Mouse (Mus musculus) midbrain, postnatal 0 days (tissue): ENCODE results near the gene Tmem74b. TPM values are rescaled to one million over a fixed set of nuclear protein-coding genes. Genes with fewer than 3 reads are reported as not detected.

Experiments
- ATAC-seq: fragments of 200-750 bp; cut with Nextera tagmentation; 2 replicates; pipeline ENCODE4 v1.8.0; 2017; ENCODE audit warnings: moderate number of reproducible peaks, mild to moderate bottlenecking, moderate TSS enrichment, moderate library complexity; ENCODE audit not compliant: low FRiP score
- DNase-seq: peaks from one replicate; pipeline ENCODE4 v3.0.0-alpha.2; 2015; ENCODE audit warnings: low spot score
- H3K27ac ChIP-seq: fragments of 300-500 bp; sonication (generic); 2 replicates; pipeline ENCODE4 v1.5.1; 2014; ENCODE audit warnings: low read depth, mild to moderate bottlenecking, low read length, mixed read lengths
- H3K27me3 ChIP-seq: fragments of 300-500 bp; sonication (generic); 2 replicates; pipeline ENCODE4 v1.6.1; 2014; ENCODE audit warnings: low read length, control low read depth, mixed read lengths; ENCODE audit not compliant: insufficient read depth
- H3K36me3 ChIP-seq: fragments of 300-500 bp; sonication (generic); 2 replicates; pipeline ENCODE4 v1.6.1; 2014; ENCODE audit warnings: low read length, control low read depth, mixed read lengths; ENCODE audit not compliant: insufficient read depth
- H3K4me1 ChIP-seq: fragments of 300-500 bp; sonication (generic); 2 replicates; pipeline ENCODE4 v1.6.1; 2014; ENCODE audit warnings: mild to moderate bottlenecking, control low read depth, antibody characterized with exemption, low read length, mixed read lengths; ENCODE audit not compliant: insufficient read depth
- H3K4me2 ChIP-seq: fragments of 300-500 bp; sonication (generic); 2 replicates; pipeline ENCODE4 v1.6.1; 2014; ENCODE audit warnings: low read depth, mild to moderate bottlenecking, low read length, mixed read lengths; ENCODE audit not compliant: poor library complexity, severe bottlenecking
- H3K4me3 ChIP-seq: fragments of 300-500 bp; sonication (generic); 2 replicates; pipeline ENCODE4 v1.5.1; 2014; ENCODE audit warnings: low read depth, mild to moderate bottlenecking, low read length, moderate library complexity
- H3K9ac ChIP-seq: fragments of 300-500 bp; sonication (generic); replicated peaks from 2 replicates; pipeline ENCODE4 v1.6.1; 2014; ENCODE audit warnings: mild to moderate bottlenecking, low read length, moderate library complexity, mixed read lengths; ENCODE audit not compliant: poor library complexity, severe bottlenecking
- H3K9me3 ChIP-seq: fragments of 300-500 bp; sonication (generic); 2 replicates; pipeline ENCODE4 v1.6.1; 2016; ENCODE audit warnings: low read length, control low read depth
- CTCF ChIP-seq: IDR thresholded peaks from 2 replicates; pipeline ENCODE4 v1.5.1; 2016; ENCODE audit warnings: antibody characterized with exemption, mild to moderate bottlenecking
- WGBS: fragments of 180-500 bp; shearing (Covaris S2); extraction: QIAGEN DNeasy Blood & Tissue Kit; methylation state at CpG from one replicate; pipeline ENCODE4 v1.1.7; 2014; 5-methylcytosine and 5-hydroxymethylcytosine counted together
- polyA plus RNA-seq: library from polyadenylated mRNA; unstranded; fragments of >200 nt; fragmentation: Nextera tagmentation; extraction: Ambion mirVana; gene quantifications from 2 replicates; pipeline ENCODE4 v1.2.1, GENCODE M21; 2015
- total RNA-seq: library from RNA; depleted of rRNA; stranded (reverse); fragments of >200 nt; gene quantifications from 2 replicates; pipeline ENCODE4 v1.2.3, GENCODE M21; 2014; rRNA removed

Tmem74b gene
- 28.6 and 36.9 TPM in 2 replicates for total RNA-seq
- 24.8 and 28.0 TPM in 2 replicates for polyA plus RNA-seq

DNA sequence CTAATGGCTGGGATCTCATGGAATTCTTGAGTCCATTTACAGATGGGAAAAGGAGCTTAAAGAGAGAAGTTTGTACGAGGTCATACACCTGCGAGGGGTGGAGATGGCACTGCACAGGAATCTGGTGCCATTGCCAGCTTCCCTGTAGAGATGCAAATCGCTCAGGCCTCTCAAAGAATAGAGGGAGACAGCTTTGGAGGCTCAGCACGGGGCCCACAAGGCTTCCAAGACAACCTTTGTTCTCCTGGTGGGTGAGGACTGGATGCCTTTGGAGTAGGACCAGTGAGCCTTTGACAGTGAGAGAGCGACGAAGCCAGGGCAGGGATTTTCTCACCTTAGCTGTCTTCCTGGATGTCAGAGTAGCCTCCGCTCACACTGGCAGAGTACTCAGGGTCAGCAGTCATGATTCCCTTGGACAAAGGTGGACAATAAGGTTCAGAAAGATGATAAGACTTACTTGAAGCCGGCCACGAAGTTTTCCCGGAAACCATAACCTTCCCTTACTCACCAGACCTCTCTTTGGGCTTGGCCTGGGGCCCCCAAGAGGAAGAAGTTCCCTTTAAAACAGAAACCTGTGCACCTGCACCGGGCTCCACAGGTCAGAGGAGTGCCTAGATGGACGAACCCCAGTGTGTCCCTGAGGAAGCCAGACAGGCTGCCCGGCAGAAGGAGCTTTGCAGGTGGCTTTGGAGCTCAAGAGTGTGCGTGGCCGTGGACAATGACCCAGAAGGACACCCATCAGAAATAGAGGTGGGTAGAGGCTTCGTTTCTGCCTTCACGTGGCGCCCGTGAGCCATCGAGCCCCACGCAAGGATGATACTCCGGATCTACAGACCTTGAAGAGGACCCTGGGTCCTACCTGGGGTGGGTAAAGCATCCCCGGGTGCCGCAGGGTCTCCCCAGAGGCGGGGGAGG is at the start of gene Tmem74b:
Gene Tmem74b, plus strand, starts transcription at position 778 of the 915 bp plus-strand sequence.
- peak; percentile 12 for DNase-seq
- 5% methylated on average over 25 of the region's 25 CpGs for WGBS

DNA sequence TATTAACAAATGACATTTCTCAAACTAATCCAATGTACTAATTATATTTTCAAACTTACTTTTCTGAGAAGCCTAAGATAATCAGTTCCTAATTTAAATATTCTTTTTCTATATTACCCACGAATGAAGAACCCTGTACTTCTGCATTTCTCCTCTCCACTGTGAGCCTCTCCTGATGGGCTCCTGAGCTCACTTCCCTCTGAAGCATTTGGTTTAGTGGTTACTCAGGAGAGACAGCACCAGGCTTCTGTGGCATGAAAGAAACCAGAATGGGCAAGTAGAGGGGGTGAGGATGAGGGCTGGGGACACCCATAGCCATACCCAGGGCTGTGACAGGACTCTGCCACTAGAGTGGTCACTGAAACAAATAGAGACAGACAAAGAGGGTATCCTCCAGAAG is 49.8 kb upstream of the Tmem74b start:
- DNase-seq (no peak), ATAC-seq (no peak)
- Histone ChIP-seq H3K4me2 (no peak overlapping the region), H3K9me3 (no peaks in the 10 kb centered on the region), H3K27ac (no peak overlapping the region), H3K9ac (no peak overlapping the region), H3K4me3 (no peak overlapping the region), H3K4me1 (no peaks in the 10 kb centered on the region), H3K36me3 (no peaks in the 10 kb centered on the region), H3K27me3 (no peaks in the 10 kb centered on the region)
- no peak for TF ChIP-seq CTCF
- 70% methylated on average over 1 of the region's 1 CpGs for WGBS

More for the DNA sequence above, at the start of gene Tmem74b:
- Histone ChIP-seq H3K9me3 (no peaks in the 10 kb centered on the region), H3K27ac (peak within 1 kb of the TSS; percentile 68), H3K27me3 (no peaks in the 10 kb centered on the region), H3K4me1 (peaks cover 6% of the 10 kb centered on the region; the same call in 1 of the 2 replicates), H3K4me2 (peak within 1 kb of the TSS; percentile 84), H3K9ac (peak within 1 kb of the TSS; percentile 90), H3K4me3 (peak within 1 kb of the TSS; percentile 90), H3K36me3 (peaks cover 10% of the 10 kb centered on the region)
- TF ChIP-seq CTCF, result no peak
- ATAC-seq, result peak; percentile 52

DNA sequence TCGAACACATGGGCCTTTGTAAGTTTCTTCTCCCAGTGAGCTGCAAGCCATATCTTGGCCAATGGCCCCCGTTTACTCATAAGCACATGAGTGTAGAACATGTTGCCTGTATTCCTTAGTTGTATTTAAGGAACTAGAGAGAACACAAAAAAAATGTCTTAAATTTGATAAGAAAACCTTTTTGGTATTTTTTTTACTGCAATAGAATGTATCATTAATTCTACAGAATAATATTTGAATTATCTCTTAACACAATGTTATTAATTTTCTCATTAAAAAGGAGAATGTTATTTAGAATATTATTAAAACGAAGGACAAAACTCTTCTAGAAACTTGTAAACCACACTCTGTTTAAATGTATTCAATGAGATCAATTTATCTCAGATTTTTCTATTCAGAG is 33.4 kb upstream of the Tmem74b start, which contains the start of gene Rad21l:
Gene Rad21l, minus strand, starts transcription at position 101 of the 400 bp plus-strand sequence.
- no peaks in the 10 kb centered on the region for H3K9me3 ChIP-seq
- no peaks in the 10 kb centered on the region for H3K27me3 ChIP-seq
- no peak for ATAC-seq
- H3K27ac ChIP-seq, result no peak within 1 kb of the TSS
- no peaks in the 10 kb centered on the region for H3K4me1 ChIP-seq
- TF ChIP-seq CTCF, result no peak
- H3K4me2 ChIP-seq, result no peak within 1 kb of the TSS
- 80% methylated on average over 3 of the region's 3 CpGs for WGBS
- no peak within 1 kb of the TSS for H3K4me3 ChIP-seq
- no peaks in the 10 kb centered on the region for H3K36me3 ChIP-seq
- DNase-seq, result no peak
- no peak within 1 kb of the TSS for H3K9ac ChIP-seq

DNA sequence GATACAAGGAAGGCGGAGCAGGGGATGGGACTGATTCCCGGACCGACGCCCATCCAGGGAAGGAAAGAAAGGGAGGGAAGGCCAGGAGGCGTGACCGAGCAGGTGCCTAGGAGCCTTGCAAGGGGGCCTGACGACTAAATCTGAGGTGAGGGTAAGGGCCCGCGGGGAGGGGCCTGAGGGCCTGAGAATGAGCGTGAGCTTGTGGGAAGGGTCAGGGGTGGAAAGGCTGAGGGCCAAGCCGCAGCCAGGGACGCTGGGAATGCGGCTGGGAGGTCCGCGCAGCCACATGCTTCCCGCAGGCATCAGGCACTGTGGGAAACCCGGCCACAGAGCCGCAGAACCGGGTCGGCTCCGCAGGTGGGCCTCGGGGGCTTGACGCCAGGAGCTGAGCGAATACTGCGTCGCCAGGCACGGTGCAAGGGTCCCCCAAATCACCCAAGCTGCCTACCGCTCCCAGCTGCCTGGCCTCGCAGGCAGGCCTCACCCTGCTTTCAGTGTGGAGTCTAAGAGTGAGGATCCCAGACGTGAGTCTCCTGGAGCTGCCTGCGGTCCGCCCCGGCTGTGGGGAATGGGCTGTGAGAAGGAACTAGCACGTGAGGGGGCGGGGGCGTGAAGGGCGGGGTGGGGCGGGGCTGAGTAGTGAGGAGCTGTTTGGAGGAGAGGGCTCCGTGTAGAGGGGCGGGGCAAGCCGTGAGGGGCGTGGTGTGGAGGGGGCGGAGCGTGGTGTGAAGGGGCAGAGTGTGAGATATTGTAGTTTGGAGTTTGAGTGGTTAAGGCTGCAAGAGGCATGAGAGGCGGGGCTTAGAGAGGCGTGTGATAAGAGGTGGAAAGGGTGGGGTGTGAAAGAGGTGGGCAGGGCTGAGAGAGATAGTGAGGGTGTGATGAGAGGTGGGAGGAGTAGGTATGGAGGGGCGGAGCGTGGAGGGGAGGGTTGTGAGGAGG is 31.5 kb upstream of the Tmem74b start:
- TF ChIP-seq CTCF, result no peak
- H3K4me3 ChIP-seq, result peak overlapping the region; percentile 19; the same call in 1 of the 2 replicates
- DNase-seq, result no peak

DNA sequence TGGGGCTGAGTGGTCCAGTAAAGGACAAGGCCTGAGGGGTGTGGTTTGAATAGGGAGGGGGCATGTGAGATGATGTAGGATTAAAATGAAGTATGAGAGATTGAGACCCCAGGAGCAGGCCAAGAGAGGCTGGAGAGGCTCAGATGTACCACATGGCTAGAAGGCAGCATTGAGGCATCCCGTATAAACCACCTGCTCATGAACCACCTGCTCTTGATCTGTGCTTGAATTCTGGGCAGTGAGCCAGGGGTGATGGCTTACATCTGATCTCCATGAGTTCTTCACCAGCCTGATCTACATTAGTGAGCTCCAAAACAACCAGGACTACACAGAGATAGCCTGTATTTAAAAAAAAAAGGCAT is 30.9 kb upstream of the Tmem74b start:
- WGBS, result 50% methylated on average over 1 of the region's 1 CpGs
- no peaks in the 10 kb centered on the region for H3K4me1 ChIP-seq
- TF ChIP-seq CTCF, result no peak
- H3K27me3 ChIP-seq, result no peaks in the 10 kb centered on the region
- ATAC-seq (0 out of 2 replicates have a peak, but pooled peaks have one; percentile 41), DNase-seq (peak; percentile 6)
- no peak overlapping the region for H3K4me2 ChIP-seq
- H3K4me3 ChIP-seq, result no peak overlapping the region
- H3K9me3 ChIP-seq, result no peaks in the 10 kb centered on the region
- no peak overlapping the region for H3K27ac ChIP-seq
- H3K36me3 ChIP-seq, result no peaks in the 10 kb centered on the region
- H3K9ac ChIP-seq, result no peak overlapping the region

More for the DNA sequence above, 31.5 kb upstream of the Tmem74b start:
- Histone ChIP-seq H3K36me3 (no peaks in the 10 kb centered on the region), H3K4me2 (peak overlapping the region; percentile 42), H3K27ac (no peak overlapping the region), H3K9me3 (no peaks in the 10 kb centered on the region), H3K4me1 (no peaks in the 10 kb centered on the region), H3K27me3 (no peaks in the 10 kb centered on the region), H3K9ac (0 out of 2 replicates have a peak overlapping the region, but pooled peaks have one; percentile 8)
- WGBS, result 34% methylated on average over 48 of the region's 48 CpGs
- peak; percentile 78 for ATAC-seq
